Mouse (Mus musculus) bone marrow, adult 2 months (tissue): ENCODE measurements around the gene Zfp518a.

Experiments
- CTCF ChIP-seq: fragments of 200-500 bp; IDR thresholded peaks from 2 replicates; pipeline ENCODE4 v1.5.1; 2011; ENCODE audit warnings: low read length, control low read depth; ENCODE audit not compliant: control insufficient read depth, insufficient read depth
- POLR2A ChIP-seq: fragments of 200-500 bp; IDR thresholded peaks from 2 replicates; pipeline ENCODE4 v1.6.1; 2011; ENCODE audit warnings: low read depth, mild to moderate bottlenecking, control low read depth, low read length, borderline replicate concordance; ENCODE audit not compliant: control insufficient read depth

DNA sequence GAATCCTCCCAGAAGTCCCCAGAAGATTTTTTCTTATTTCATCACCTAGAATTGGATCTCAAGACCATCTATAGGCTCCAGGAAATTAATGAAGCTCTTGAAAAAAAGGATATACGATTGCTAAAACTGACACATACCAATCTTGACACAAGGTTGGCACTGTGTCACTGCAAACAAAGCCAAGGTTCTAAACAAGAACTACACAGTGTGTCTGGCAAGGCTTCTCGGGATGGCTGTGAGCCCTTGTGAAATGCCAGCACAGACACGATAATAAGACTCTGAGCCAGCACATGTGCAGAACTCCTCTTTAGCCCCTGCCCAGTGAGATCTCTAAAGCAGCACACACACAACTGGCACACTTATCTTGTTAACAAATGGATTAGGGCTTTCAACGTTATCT, 35.0 kb upstream of the Zfp518a start:
- TF ChIP-seq CTCF (no peak), POLR2A (no peak)
